Mouse (Mus musculus): ENCODE results near the gene Hoxd1.

- TF ChIP-seq GATA1 (IDR thresholded peaks at IDR 0.05; ENCODE audit: borderline replicate concordance, low read length) (no peak), FLI1 (IDR thresholded peaks at IDR 0.05; ENCODE audit: low read length) (no peak)
Measured at GRCm38 (mm10) chr2:74748436-74748995, 14.3 kb upstream of the Hoxd1 start.
